ENCODE assay signal across 10 mouse cellular contexts in genomic region chr16:34748081-34748720, GRCm38 (mm10). TPM values are rescaled to one million over a fixed set of nuclear protein-coding genes. Genes with fewer than 3 reads are reported as not detected.
DNase-seq lines count a peak whose midpoint lies in the region; ATAC-seq and TF ChIP-seq lines count a peak whose summit lies in the region.
"Had no signal": no experiment of that assay in that cellular context is flagged by ENCODE, and none has a peak within 500 bp of the region (broad histone marks: within the 10 kb centered on the region; RNA-seq: fewer than 3 reads in every experiment).

No protein-coding gene starts in this region.

- peaks cover 31% of the 10 kb centered on the region for H3K27me3 ChIP-seq in forebrain, embryonic 13.5 days
- peaks cover 13% of the 10 kb centered on the region; the same call in 1 of the 2 replicates for H3K27me3 ChIP-seq in midbrain, postnatal 0 days (ENCODE audit: insufficient read depth, low read length)

- H3K36me3 ChIP-seq in forebrain, embryonic 13.5 days (ENCODE audit: poor library complexity, severe bottlenecking): no peaks in the 10 kb centered on the region
- no peaks in the 10 kb centered on the region for H3K36me3 ChIP-seq in midbrain, postnatal 0 days (ENCODE audit: insufficient read depth, low read length)

- no peak overlapping the region for H3K4me3 ChIP-seq in forebrain, embryonic 13.5 days
- H3K4me3 ChIP-seq in midbrain, postnatal 0 days (ENCODE audit: low read depth, low read length): no peak overlapping the region
- no peak overlapping the region for H3K4me3 ChIP-seq in layer of hippocampus, adult 2 months

- H3K4me2 ChIP-seq in forebrain, embryonic 13.5 days: peak overlapping the region; percentile 2; the same call in 1 of the 2 replicates
- H3K4me2 ChIP-seq in midbrain, postnatal 0 days (ENCODE audit: low read depth, low read length, poor library complexity, severe bottlenecking): no peak overlapping the region
- H3K4me2 ChIP-seq: liver, embryonic 11.5 days had no signal

- peaks cover 29% of the 10 kb centered on the region for H3K4me1 ChIP-seq in forebrain, embryonic 13.5 days
- peaks cover 3% of the 10 kb centered on the region; the same call in 1 of the 2 replicates for H3K4me1 ChIP-seq in midbrain, postnatal 0 days (ENCODE audit: insufficient read depth, low read length)

- TF ChIP-seq CTCF in midbrain, postnatal 0 days (IDR thresholded peaks at IDR 0.05): no peak
- no peak for TF ChIP-seq CTCF in layer of hippocampus, adult 2 months (conservative IDR thresholded peaks at IDR 0.05)

- DNase-seq in kidney, adult 9 months: peak; percentile 26
- no peak for DNase-seq in kidney, adult 11 months
- DNase-seq in ZHBTc4 (ENCODE audit: low read depth, low spot score): peak; percentile 39
- DNase-seq in midbrain, postnatal 0 days (ENCODE audit: low spot score): no peak
- DNase-seq in adrenal gland, postnatal 25 days: no peak
- no peak for DNase-seq in layer of hippocampus, adult 2 months (ENCODE audit: low spot score in 2 of 2)
- DNase-seq in lung, postnatal 4 days: no peak
- DNase-seq: heart, postnatal 36 days had no signal

- ATAC-seq in forebrain, embryonic 13.5 days: no peak
- peak; percentile 32; the same call in 1 of the 2 replicates for ATAC-seq in midbrain, postnatal 0 days (ENCODE audit: low FRiP score)

- H3K9ac ChIP-seq in forebrain, embryonic 13.5 days: no peak overlapping the region
- H3K9ac ChIP-seq in midbrain, postnatal 0 days (replicated peaks; ENCODE audit: low read length, poor library complexity, severe bottlenecking): no peak overlapping the region

- no peaks in the 10 kb centered on the region for H3K9me3 ChIP-seq in forebrain, embryonic 13.5 days (replicated peaks)
- H3K9me3 ChIP-seq in midbrain, postnatal 0 days (ENCODE audit: low read length): no peaks in the 10 kb centered on the region

- no peak overlapping the region for H3K27ac ChIP-seq in forebrain, embryonic 13.5 days
- H3K27ac ChIP-seq in midbrain, postnatal 0 days (ENCODE audit: low read depth, low read length): no peak overlapping the region
- H3K27ac ChIP-seq in layer of hippocampus, adult 2 months: no peak overlapping the region

- WGBS in forebrain, embryonic 13.5 days: 14% methylated on average over 11 of the region's 11 CpGs
- 17% methylated on average over 11 of the region's 11 CpGs for WGBS in midbrain, postnatal 0 days

RNA-seq across cellular contexts. Expression of gene Mylk, which starts 3.2 kb away (rescaled TPM):
- polyA plus RNA-seq in forebrain, embryonic 13.5 days (2015; fragmentation: Nextera tagmentation; extraction: Ambion mirVana): 3.7 TPM in 2 replicates
- total RNA-seq in midbrain, postnatal 0 days (2014; rRNA removed): 5.6 and 8.7 TPM in 2 replicates
- polyA plus RNA-seq in midbrain, postnatal 0 days (2015; fragmentation: Nextera tagmentation; extraction: Ambion mirVana): 2.5 and 3.4 TPM in 2 replicates
- total RNA-seq in adrenal gland, postnatal 25 days (2021): 42.2 and 43.1 TPM in 2 replicates
- total RNA-seq in layer of hippocampus, adult 2 months (2021): 10 to 100 TPM; 13.1 to 14.2 TPM

RNA-seq across cellular contexts. Expression of gene Ccdc14, which starts 57.8 kb away (rescaled TPM):
- polyA plus RNA-seq in forebrain, embryonic 13.5 days (2015; fragmentation: Nextera tagmentation; extraction: Ambion mirVana): 6.4 and 8.0 TPM in 2 replicates
- total RNA-seq in midbrain, postnatal 0 days (2014; rRNA removed): 2.9 and 5.6 TPM in 2 replicates
- 1.8 and 2.2 TPM in 2 replicates for polyA plus RNA-seq in midbrain, postnatal 0 days (2015; fragmentation: Nextera tagmentation; extraction: Ambion mirVana)
- total RNA-seq in adrenal gland, postnatal 25 days (2021): 3.9 and 4.1 TPM in 2 replicates
- total RNA-seq in layer of hippocampus, adult 2 months (2021): 1 to 10 TPM; 2.8 to 3.2 TPM

Comparison
In these comparisons a context has a peak if more than half of its experiments do, and no peak if none do; other contexts are left out.
1. DNase-seq: peak in kidney, adult 9 months (single experiment) and ZHBTc4 (single experiment); none in kidney, adult 11 months (single experiment), midbrain, postnatal 0 days (single experiment), adrenal gland, postnatal 25 days (single experiment), layer of hippocampus, adult 2 months (0 of 2) and lung, postnatal 4 days (0 of 2).